10 mouse cellular contexts compared by ENCODE assay signal in the genomic region with DNA sequence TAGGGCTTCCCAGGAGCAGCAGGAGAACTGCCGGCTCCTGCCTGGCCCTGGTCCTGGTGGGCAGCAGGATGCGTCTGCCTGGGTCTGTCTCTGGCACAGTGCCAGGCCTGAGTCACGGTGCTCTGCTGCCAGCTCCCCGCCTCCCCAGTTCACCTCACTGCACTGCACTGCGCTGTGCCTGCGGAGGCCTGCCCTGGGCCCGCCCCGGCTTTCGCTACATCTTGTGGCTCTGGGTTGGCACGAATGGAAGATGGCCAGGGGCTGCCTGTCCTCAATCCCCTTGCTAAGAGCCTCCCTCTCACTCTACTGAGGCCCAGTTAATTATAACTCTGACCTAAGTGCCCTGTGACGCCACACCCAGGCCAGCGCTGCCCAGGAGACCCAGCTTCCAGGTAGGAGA. TPM values are rescaled to one million over a fixed set of nuclear protein-coding genes. Genes with fewer than 3 reads are reported as not detected.
A peak's percentile ranks its signal among the peaks of the same experiment; 100 is the strongest.
DNase-seq lines count a peak whose midpoint lies in the region; ATAC-seq lines count a peak whose summit lies in the region.
"Had no signal": no experiment of that assay in that cellular context is flagged by ENCODE, and none has a peak within 500 bp of the region (broad histone marks: within the 10 kb centered on the region; RNA-seq: fewer than 3 reads in every experiment).

A gene (plus strand): TSS at position 204 of the 400 bp plus-strand sequence.

- peaks cover 9% of the 10 kb centered on the region for H3K4me1 ChIP-seq in forebrain, embryonic 10.5 days
- peaks cover 4% of the 10 kb centered on the region for H3K4me1 ChIP-seq in limb, embryonic 10.5 days

- peak within 1 kb of the TSS; percentile 35; the same call in 1 of the 2 replicates for H3K27ac ChIP-seq in forebrain, embryonic 10.5 days
- 0 out of 2 replicates have a peak within 1 kb of the TSS, but pooled peaks have one; percentile 16 for H3K27ac ChIP-seq in limb, embryonic 10.5 days
- H3K27ac ChIP-seq: embryonic facial prominence, embryonic 15.5 days had no signal

- H3K27me3 ChIP-seq in forebrain, embryonic 10.5 days (ENCODE audit: poor library complexity, severe bottlenecking): no peaks in the 10 kb centered on the region
- no peaks in the 10 kb centered on the region for H3K27me3 ChIP-seq in limb, embryonic 10.5 days (ENCODE audit: low read depth, poor library complexity, severe bottlenecking)
- H3K27me3 ChIP-seq: embryonic facial prominence, embryonic 15.5 days had no signal

- WGBS in forebrain, embryonic 10.5 days: 90% methylated on average over 11 of the region's 12 CpGs
- 90% methylated on average over 12 of the region's 12 CpGs for WGBS in limb, embryonic 10.5 days

- intact Hi-C loops in heart, postnatal 14 days (cut with DNase I): no loop called here

- peak; percentile 64 to 74 for DNase-seq in adrenal gland, adult (ENCODE audit: inconsistent age in 2 of 2, low spot score in 1 of 2)
- no peak for DNase-seq in adrenal gland, adult 8-10 months
- peak; percentile 73 for DNase-seq in adrenal gland, adult 2 months
- no peak for DNase-seq in forebrain, embryonic 10.5 days (ENCODE audit: extremely low spot score, low spot score)
- peak; percentile 41 to 54 for DNase-seq in heart, postnatal 14 days
- peak; percentile 32 for DNase-seq in limb, embryonic 10.5 days (ENCODE audit: low spot score)
- no peak for DNase-seq in thymus, postnatal 0 days (ENCODE audit: low spot score)

- peaks cover 72% of the 10 kb centered on the region for H3K36me3 ChIP-seq in forebrain, embryonic 10.5 days (replicated peaks)
- H3K36me3 ChIP-seq in limb, embryonic 10.5 days: peaks cover 70% of the 10 kb centered on the region

- no peaks in the 10 kb centered on the region for H3K9me3 ChIP-seq in forebrain, embryonic 10.5 days
- no peaks in the 10 kb centered on the region for H3K9me3 ChIP-seq in limb, embryonic 10.5 days (replicated peaks)
- H3K9me3 ChIP-seq: embryonic facial prominence, embryonic 15.5 days; megakaryocyte, embryonic 14.5 days had no signal

- ATAC-seq in inflammation-experienced regulatory T-cells, adult 6 months: no peak

- H3K4me3 ChIP-seq in forebrain, embryonic 10.5 days: no peak within 1 kb of the TSS
- 0 out of 2 replicates have a peak within 1 kb of the TSS, but pooled peaks have one; percentile 11 for H3K4me3 ChIP-seq in limb, embryonic 10.5 days
- H3K4me3 ChIP-seq: embryonic facial prominence, embryonic 15.5 days; megakaryocyte, embryonic 14.5 days had no signal

RNA-seq across cellular contexts. Expression of the gene that starts here (rescaled TPM):
- total RNA-seq in adrenal gland, adult 8-10 months (2022): 1 to 10 TPM in 2 of 4 experiments, under 1 TPM in 2; 0.75 to 1.8 (median 1.2) TPM
- under 1 TPM; 0.26 to 0.55 TPM for total RNA-seq in adrenal gland, adult 2 months (2021)
- polyA plus RNA-seq in adrenal gland, adult 2 months (2012; rRNA removed): 0.97 and 1.8 TPM in 2 replicates
- polyA plus RNA-seq in forebrain, embryonic 10.5 days (2016; fragmentation: Nextera tagmentation; extraction: Ambion mirVana): 0.19 and 0.22 TPM in 2 replicates
- total RNA-seq in heart, postnatal 14 days (2021): 1 to 10 TPM; 5.3 to 5.9 TPM
- 0.15 and 0.23 TPM in 2 replicates for polyA plus RNA-seq in limb, embryonic 10.5 days (2016; fragmentation: Nextera tagmentation; extraction: Ambion mirVana)
- polyA plus RNA-seq in inflammation-experienced regulatory T-cells, adult 6 months (2017; shearing (Covaris generic)): under 1 TPM in 2 of 3 experiments, not detected in 1; 0.10 to 0.28 TPM
- 0.26 and 0.36 TPM in 2 replicates for polyA plus RNA-seq in thymus, postnatal 0 days (2015; fragmentation: Nextera tagmentation; extraction: Ambion mirVana)

Comparison
In these comparisons a context has a peak if more than half of its experiments do, and no peak if none do; other contexts are left out.
1. DNase-seq: peak in adrenal gland, adult (2 of 2), adrenal gland, adult 2 months (single experiment) and heart, postnatal 14 days (2 of 2); none in adrenal gland, adult 8-10 months (single experiment), forebrain, embryonic 10.5 days (single experiment) and thymus, postnatal 0 days (single experiment).
2. Peak in DNase-seq, H3K4me3 ChIP-seq and H3K27ac ChIP-seq in limb, embryonic 10.5 days; RNA of the gene not detected or under 1 TPM.